ENCODE assay signal across 9 mouse cellular contexts in the genomic region with DNA sequence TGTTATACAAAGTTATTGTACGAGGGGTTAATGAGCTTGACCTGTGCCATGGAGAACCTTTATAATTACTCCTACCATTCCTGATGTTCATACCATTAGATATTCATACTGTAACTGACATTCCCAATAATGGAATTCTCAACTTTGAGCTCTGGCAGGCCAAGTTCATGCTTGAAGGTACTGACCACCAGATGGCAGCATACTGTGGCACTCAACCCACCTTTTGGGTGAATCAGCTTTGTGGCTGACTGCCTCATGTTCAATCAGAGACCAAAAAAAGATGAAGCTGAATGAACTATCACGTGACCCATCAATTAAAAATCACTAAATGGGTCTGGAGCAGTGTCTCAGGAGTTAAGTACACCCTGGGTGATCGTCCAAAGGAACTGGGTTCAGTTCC.
A peak's percentile ranks its signal among the peaks of the same experiment; 100 is the strongest.
DNase-seq lines count a peak whose midpoint lies in the region; ATAC-seq and TF ChIP-seq lines count a peak whose summit lies in the region.
"Had no signal": no experiment of that assay in that cellular context is flagged by ENCODE, and none has a peak within 500 bp of the region (broad histone marks: within the 10 kb centered on the region; RNA-seq: fewer than 3 reads in every experiment).

No protein-coding gene starts in this region.

- no peaks in the 10 kb centered on the region for H3K36me3 ChIP-seq in hindbrain, embryonic 10.5 days
- no peaks in the 10 kb centered on the region for H3K36me3 ChIP-seq in hindbrain, embryonic 16.5 days (ENCODE audit: control insufficient read depth, insufficient read depth, low read length)
- no peaks in the 10 kb centered on the region for H3K36me3 ChIP-seq in testis, adult 2 months (ENCODE audit: control insufficient read depth, insufficient read depth, low read length)
- H3K36me3 ChIP-seq in embryonic facial prominence, embryonic 10.5 days (replicated peaks) = no peaks in the 10 kb centered on the region
- H3K36me3 ChIP-seq in stomach, postnatal 0 days (ENCODE audit: control insufficient read depth, insufficient read depth, low read length) = no peaks in the 10 kb centered on the region
- no peaks in the 10 kb centered on the region for H3K36me3 ChIP-seq in intestine, embryonic 15.5 days

- H3K4me3 ChIP-seq in hindbrain, embryonic 10.5 days = no peak overlapping the region
- H3K4me3 ChIP-seq in hindbrain, embryonic 16.5 days (ENCODE audit: low read length) = no peak overlapping the region
- H3K4me3 ChIP-seq in testis, adult 2 months (ENCODE audit: control insufficient read depth, low read depth, low read length) = no peak overlapping the region
- no peak overlapping the region for H3K4me3 ChIP-seq in embryonic facial prominence, embryonic 10.5 days
- no peak overlapping the region for H3K4me3 ChIP-seq in stomach, postnatal 0 days (ENCODE audit: low read depth, low read length)
- H3K4me3 ChIP-seq in intestine, embryonic 15.5 days (replicated peaks) = no peak overlapping the region

- TF ChIP-seq CTCF in testis, adult 2 months (IDR thresholded peaks at IDR 0.05; ENCODE audit: control insufficient read depth, insufficient read depth, insufficient replicate concordance, low read depth, low read length) = peak; percentile 19; the same call in 1 of the 2 replicates
- TF ChIP-seq CTCF in stomach, postnatal 0 days (IDR thresholded peaks at IDR 0.05; ENCODE audit: low read depth) = peak; percentile 69

- DNase-seq in hindbrain, embryonic 10.5 days (ENCODE audit: low spot score) = peak; percentile 21
- no peak for DNase-seq in testis, postnatal 14 days (ENCODE audit: low spot score)
- peak; percentile 36 for DNase-seq in embryonic facial prominence, embryonic 10.5 days (ENCODE audit: low spot score)
- no peak for DNase-seq in stomach, postnatal 0 days (ENCODE audit: low spot score)
- DNase-seq in urinary bladder, postnatal 25 days (ENCODE audit: low spot score) = no peak

- TF ChIP-seq EP300 in stomach, postnatal 0 days (optimal IDR thresholded peaks at IDR 0.05) = no peak

- WGBS in hindbrain, embryonic 10.5 days = 43% methylated on average over 3 of the region's 3 CpGs
- WGBS in hindbrain, embryonic 16.5 days = 52% methylated on average over 3 of the region's 3 CpGs
- 44% methylated on average over 3 of the region's 3 CpGs for WGBS in embryonic facial prominence, embryonic 10.5 days
- 35% methylated on average over 3 of the region's 3 CpGs for WGBS in stomach, postnatal 0 days
- 34% methylated on average over 3 of the region's 3 CpGs for WGBS in intestine, embryonic 15.5 days

- H3K9ac ChIP-seq in hindbrain, embryonic 16.5 days (ENCODE audit: low read depth, low read length) = no peak overlapping the region
- H3K9ac ChIP-seq in stomach, postnatal 0 days (ENCODE audit: low read length) = no peak overlapping the region
- H3K9ac ChIP-seq in intestine, embryonic 15.5 days = no peak overlapping the region

- H3K27me3 ChIP-seq in hindbrain, embryonic 10.5 days (ENCODE audit: insufficient read depth, poor library complexity, severe bottlenecking) = no peaks in the 10 kb centered on the region
- H3K27me3 ChIP-seq in hindbrain, embryonic 16.5 days (replicated peaks; ENCODE audit: control insufficient read depth, insufficient read depth, low read length) = no peaks in the 10 kb centered on the region
- no peaks in the 10 kb centered on the region for H3K27me3 ChIP-seq in testis, adult 2 months (ENCODE audit: control insufficient read depth, insufficient read depth, low read length)
- H3K27me3 ChIP-seq in embryonic facial prominence, embryonic 10.5 days (replicated peaks; ENCODE audit: low read depth, poor library complexity, severe bottlenecking) = no peaks in the 10 kb centered on the region
- H3K27me3 ChIP-seq in stomach, postnatal 0 days (ENCODE audit: control insufficient read depth, insufficient read depth, low read length) = no peaks in the 10 kb centered on the region
- no peaks in the 10 kb centered on the region for H3K27me3 ChIP-seq in intestine, embryonic 15.5 days (replicated peaks)
- H3K27me3 ChIP-seq: megakaryocyte, embryonic 14.5 days had no signal

- no peaks in the 10 kb centered on the region for H3K9me3 ChIP-seq in hindbrain, embryonic 10.5 days
- H3K9me3 ChIP-seq in hindbrain, embryonic 16.5 days (ENCODE audit: control insufficient read depth, low read length) = no peaks in the 10 kb centered on the region
- no peaks in the 10 kb centered on the region for H3K9me3 ChIP-seq in embryonic facial prominence, embryonic 10.5 days
- no peaks in the 10 kb centered on the region for H3K9me3 ChIP-seq in stomach, postnatal 0 days (ENCODE audit: control insufficient read depth, low read length)
- H3K9me3 ChIP-seq in intestine, embryonic 15.5 days = no peaks in the 10 kb centered on the region

- ATAC-seq in hindbrain, embryonic 16.5 days = no peak
- no peak for ATAC-seq in stomach, postnatal 0 days (ENCODE audit: low FRiP score, low TSS enrichment)
- ATAC-seq in intestine, embryonic 15.5 days = no peak

- no peak for TF ChIP-seq POLR2A in testis, adult 2 months (IDR thresholded peaks at IDR 0.05; ENCODE audit: control insufficient read depth, low read depth, low read length)

- no peak overlapping the region for H3K4me2 ChIP-seq in hindbrain, embryonic 16.5 days (ENCODE audit: low read length)
- no peak overlapping the region for H3K4me2 ChIP-seq in stomach, postnatal 0 days (replicated peaks; ENCODE audit: low read depth)
- no peak overlapping the region for H3K4me2 ChIP-seq in intestine, embryonic 15.5 days (replicated peaks)

- H3K4me1 ChIP-seq in hindbrain, embryonic 10.5 days (replicated peaks) = 0 out of 2 replicates have a peak, but pooled peaks cover 11% of the 10 kb centered on the region
- no peaks in the 10 kb centered on the region; the same call in 1 of the 2 replicates for H3K4me1 ChIP-seq in hindbrain, embryonic 16.5 days (ENCODE audit: control insufficient read depth, insufficient read depth, low read depth, low read length)
- H3K4me1 ChIP-seq in testis, adult 2 months (ENCODE audit: control insufficient read depth, insufficient read depth, low read length) = no peaks in the 10 kb centered on the region
- H3K4me1 ChIP-seq in embryonic facial prominence, embryonic 10.5 days = no peaks in the 10 kb centered on the region
- H3K4me1 ChIP-seq in stomach, postnatal 0 days (replicated peaks; ENCODE audit: control insufficient read depth, insufficient read depth) = no peaks in the 10 kb centered on the region
- H3K4me1 ChIP-seq in intestine, embryonic 15.5 days (replicated peaks) = no peaks in the 10 kb centered on the region
- H3K4me1 ChIP-seq: megakaryocyte, embryonic 14.5 days had no signal

- H3K27ac ChIP-seq in hindbrain, embryonic 10.5 days = no peak overlapping the region
- no peak overlapping the region for H3K27ac ChIP-seq in hindbrain, embryonic 16.5 days (ENCODE audit: low read depth, low read length)
- no peak overlapping the region for H3K27ac ChIP-seq in testis, adult 2 months (ENCODE audit: control insufficient read depth, insufficient read depth, low read depth, low read length)
- H3K27ac ChIP-seq in embryonic facial prominence, embryonic 10.5 days (replicated peaks) = no peak overlapping the region
- H3K27ac ChIP-seq in stomach, postnatal 0 days (replicated peaks) = no peak overlapping the region
- H3K27ac ChIP-seq in intestine, embryonic 15.5 days = no peak overlapping the region

Comparison
In these comparisons a context has a peak if more than half of its experiments do, and no peak if none do; other contexts are left out.
1. DNase-seq: peak in hindbrain, embryonic 10.5 days (single experiment) and embryonic facial prominence, embryonic 10.5 days (single experiment); none in testis, postnatal 14 days (single experiment), stomach, postnatal 0 days (single experiment) and urinary bladder, postnatal 25 days (single experiment).